Mouse (Mus musculus): ENCODE data around the gene Ctsd. TPM values are rescaled to one million over a fixed set of nuclear protein-coding genes. Genes with fewer than 3 reads are reported as not detected.
A peak's percentile ranks its signal among the peaks of the same experiment; 100 is the strongest.

The Ctsd gene
- polyA plus RNA-seq, 1 experiment: 1,739 TPM

DNA sequence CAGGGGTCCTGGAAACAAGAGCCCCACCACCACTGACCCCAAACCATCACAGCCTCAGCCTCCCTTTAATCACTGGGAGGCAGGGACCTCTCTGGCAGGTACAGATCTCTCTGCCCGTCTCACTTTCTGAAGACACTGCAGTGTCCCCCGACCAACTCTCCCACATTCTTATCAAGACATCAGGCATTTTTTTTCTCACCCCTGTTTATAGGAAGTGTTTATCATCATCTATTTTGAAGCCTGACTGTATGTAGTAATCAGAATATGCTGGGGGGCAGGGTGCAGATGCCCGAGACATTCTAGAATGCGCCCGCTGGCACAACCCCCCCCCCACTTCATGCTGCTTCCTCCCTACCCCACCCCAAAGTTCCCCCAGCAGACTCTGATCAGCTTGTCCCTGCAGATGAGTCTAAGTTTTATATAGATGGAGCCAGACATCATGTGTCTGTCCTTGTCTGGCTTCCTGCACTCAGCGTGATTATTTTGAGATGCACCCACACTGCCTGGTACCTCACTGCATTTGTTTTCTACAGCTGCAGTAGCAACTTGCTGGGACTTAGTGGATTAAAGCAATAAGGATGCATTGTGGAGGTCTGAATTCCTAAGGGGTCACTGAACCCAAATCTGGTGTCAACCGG, 12.4 kb upstream of the Ctsd start:
- DNase-seq (ENCODE audit: low read depth): no peak

DNA sequence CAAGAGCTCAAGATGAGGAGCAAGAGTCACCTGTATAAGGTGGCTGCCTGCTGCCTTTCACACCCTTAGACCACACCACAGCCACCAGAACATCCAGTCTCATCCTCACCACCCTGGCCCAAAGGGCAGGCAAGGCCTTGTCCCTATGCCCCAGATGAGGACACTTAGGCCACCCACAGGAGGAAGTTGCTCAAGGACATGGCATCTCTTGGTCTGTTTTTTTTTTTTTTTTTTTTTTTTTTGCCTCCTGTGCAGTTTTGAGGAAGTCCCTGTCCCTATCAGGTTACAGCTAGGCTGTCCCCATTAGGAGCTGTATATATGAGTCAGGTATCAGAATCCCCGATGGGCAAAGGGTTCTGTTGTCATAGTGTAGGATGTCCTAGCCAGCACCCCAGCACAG, 11.4 kb upstream of the Ctsd start:
- DNase-seq (ENCODE audit: low read depth): no peak

DNA sequence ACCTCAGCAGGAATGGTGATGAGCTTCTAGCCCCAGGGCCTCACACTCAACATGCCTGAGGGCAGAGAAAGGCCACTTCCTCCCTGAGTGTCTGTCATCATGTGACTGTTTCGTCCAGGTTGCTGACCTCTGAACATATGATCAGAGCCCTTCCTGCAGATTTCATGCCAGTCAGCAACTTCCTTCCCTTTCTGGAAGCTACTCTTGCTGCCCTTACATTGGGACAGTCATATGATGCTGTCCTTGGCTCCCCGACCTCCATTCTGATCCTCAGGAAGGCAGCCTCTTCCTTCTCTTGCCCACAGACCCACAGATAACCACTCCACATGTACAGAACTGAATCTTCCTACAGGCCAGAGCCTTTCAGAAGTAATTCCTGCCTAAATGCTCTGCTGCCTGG, 10.2 kb upstream of the Ctsd start:
- no peak for DNase-seq (ENCODE audit: low read depth)

DNA sequence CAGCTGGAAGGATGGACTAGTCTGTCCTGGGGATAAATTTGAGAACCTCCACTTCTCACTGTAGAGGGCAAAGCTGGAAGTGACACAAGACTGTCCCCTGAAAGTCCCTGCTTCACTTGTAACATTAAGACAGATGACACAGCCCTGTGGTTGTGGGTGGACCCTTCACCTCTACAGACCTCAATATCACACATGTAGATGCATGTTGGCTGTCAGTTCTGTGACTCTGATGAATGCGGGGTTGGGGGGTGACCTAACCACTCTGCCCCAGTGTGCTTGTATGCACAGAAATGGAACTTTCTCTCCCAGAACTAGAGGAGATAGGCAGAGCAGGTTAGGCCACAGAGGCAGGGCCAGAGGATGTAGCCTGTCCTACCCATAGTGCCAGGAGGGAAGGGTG, 8.8 kb upstream of the Ctsd start:
- no peak for DNase-seq (ENCODE audit: low read depth)

DNA sequence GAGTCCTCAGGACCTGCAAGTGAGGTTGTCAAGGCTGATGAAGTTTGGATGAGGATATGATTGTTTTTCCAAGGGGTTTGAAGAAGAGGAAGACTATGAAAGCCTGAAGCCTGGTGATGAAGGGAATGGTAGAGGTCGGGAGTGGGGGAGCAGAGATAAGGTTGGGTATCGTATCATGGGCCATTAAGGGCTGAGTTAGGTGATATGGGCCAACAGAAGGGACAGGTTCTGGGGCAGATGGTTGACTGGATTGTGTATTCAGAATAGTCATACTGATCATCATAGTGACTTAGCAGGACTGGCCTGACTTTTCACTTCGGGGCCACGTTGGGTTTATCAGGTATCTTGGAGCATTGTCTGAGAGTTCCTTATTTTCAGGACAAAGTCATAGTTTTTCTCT, 7.6 kb upstream of the Ctsd start:
- DNase-seq (ENCODE audit: low read depth): no peak

DNA sequence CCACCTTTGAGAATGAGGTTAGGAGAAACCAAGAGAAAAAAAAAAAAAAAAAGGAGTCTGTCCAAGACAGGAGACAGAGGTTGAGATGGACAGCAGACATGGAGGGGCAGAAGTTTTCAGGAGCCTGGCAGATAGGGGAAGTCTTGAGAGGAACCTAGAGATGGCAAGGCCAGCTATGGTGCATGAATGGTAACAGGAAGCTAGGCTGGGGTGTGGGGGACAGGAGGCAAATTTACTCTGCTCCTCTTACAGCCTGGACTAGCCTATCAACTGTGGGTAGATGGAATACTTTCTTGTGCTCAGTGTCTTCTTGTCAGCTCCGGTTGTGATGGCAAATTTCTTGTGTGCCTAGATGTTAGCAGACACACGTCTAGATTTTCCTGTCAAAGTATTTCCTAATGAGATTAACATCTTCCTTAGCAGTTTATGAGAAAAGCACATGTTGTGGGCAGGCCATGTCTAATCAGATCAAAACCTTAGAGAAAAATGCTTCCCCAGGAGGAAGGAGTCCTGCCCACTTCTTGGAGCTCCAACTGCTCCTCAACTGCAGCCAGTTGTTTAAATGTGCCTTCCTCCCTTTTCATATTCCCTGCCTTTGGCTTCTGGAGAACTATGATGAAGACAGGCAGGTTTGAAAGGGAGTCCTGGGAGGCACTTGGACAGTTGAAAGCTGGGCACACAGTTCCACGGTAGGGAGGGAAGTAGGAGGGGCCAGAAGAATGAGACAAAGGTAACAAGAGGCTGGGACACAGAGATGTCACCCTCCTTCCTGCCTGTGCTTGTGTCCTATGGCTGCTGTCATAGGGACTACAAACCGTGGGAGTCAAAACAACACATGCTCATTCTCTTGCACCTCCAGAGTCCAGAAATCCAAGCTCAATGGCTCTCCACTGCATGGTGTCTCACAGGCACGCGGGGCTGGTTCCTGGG, 6.7 kb upstream of the Ctsd start:
- no peak for DNase-seq (ENCODE audit: low read depth)

DNA sequence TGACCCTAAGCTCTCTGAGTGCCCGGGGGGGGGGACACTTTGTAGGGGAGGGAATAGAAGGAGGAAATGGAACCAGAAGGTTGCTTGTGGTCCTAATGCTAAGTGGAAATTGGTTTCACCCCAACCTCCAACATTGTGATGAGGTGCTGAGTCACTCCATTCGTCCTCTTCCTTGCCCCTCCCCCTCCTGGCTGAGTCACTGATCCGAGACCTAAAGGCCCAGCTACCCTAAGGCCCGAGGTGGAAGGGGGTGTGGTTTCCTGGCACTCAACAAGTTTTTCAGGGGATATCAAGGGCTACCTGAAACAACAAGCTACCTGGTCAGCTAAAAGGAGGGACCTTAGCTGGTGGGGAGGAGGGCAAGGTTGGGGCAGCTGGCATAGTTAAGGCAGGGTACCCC, 5.4 kb upstream of the Ctsd start:
- DNase-seq (ENCODE audit: low read depth): no peak

DNA sequence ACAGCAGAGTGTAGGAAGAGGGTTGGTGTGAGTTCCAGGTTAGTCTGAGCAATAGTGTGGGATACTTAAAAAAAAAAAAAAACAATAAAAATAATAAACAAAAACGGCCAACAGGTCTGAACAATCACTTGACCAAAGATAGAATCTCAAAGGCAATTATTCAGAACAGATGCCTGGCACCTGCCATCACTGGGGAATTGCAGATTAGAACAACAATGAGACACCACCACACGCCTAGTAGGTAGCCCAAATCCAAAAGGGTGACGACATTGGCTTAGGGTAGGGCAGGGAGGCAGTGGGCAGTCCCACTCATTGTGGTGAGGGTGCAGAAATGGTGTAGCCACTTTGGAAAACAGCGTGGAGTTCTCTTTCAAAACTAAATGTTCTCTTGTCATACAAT, 3.8 kb upstream of the Ctsd start:
- no peak for DNase-seq (ENCODE audit: low read depth)

DNA sequence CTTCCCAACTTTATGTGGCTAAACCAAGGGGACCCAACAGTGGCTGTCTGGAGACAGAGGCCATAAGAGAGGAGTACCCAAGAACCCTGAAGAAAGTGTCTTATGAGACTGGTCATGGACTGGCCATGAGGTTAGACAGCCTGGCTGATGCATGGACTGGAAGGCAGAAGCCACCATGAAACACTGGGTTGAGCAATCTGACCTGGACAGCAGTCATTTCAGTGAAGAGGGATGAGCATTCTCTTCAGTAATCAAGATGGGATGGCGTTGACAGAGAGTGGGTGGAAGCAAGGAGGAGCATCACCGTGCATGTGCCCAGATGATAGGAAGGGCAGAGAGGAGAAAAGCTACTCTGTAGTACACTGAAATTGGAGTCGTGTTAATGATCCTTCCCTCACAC, 3.3 kb upstream of the Ctsd start:
- DNase-seq (ENCODE audit: low read depth): no peak

DNA sequence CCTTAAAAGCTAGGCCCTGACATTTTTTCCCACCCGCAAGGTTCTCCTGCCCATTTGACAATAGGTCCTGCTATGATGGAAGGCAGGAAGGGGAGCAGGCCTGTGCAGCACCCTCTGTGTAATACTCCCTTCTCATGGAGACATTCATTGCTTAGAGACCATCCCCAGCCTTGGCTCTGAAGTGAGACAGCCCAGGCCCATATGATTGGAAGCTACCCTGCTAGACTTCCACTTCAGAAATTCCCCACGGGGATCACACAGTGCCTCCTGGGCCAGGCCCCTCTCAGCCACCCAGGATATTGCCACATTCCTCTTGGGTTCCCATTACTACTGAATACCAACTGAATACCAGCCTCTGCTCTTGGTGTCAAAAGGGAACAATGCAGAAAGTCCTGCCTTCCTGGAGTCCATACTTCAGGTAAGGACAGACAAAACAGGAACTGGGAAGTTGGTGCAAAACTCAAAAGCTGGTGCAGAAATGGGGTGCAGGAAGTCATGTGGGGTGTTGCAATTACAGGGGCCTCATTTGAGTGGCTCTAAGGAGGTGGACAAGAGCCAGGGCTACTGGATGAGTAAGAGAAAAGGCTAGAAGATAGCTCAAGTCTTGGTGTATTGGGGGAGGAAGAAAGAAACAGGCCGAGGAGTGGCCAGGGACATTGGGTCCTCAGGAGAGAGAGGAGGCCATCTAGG, 2.3 kb upstream of the Ctsd start:
- no peak for DNase-seq (ENCODE audit: low read depth)

DNA sequence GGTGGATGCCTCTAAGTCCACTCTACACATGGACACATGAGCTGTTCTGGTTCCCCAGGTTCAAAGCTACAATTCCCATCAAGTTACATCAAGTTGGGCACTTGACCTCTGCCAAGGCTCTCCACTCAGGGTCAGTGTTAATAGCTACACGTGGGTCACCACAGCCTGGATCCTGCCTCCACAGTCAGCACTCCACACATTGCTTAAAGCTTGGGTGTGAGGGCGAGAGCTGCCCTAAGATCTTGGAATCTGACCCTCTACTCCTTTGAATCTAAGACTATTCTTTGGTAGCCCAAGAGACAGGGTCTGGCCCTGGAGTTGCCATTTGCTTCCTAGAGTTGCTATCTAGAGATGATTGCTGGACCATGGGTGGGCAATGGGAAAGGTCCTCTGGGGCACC, 902 bp upstream of the Ctsd start:
- no peak for DNase-seq (ENCODE audit: low read depth)

DNA sequence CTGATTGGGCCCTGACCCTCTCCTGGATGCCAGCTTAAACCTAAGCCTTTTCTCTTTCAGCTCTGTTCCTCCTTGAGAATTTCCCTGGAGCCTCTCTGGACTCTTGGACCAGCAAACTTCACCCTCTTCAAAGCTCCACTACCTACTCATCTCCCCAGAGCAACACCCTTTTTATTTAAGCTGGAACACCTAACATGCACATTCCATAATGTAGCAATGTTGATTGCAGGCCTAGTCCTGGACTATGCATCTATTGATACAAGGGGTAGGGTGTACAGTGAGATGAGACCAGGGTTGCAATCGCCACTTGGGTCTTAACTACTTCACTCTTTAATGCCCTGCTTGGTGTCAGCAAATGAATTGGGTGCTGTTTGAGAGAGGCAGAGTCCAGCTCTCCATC, 360 bp upstream of the Ctsd start:
- DNase-seq (ENCODE audit: low read depth): no peak

DNA sequence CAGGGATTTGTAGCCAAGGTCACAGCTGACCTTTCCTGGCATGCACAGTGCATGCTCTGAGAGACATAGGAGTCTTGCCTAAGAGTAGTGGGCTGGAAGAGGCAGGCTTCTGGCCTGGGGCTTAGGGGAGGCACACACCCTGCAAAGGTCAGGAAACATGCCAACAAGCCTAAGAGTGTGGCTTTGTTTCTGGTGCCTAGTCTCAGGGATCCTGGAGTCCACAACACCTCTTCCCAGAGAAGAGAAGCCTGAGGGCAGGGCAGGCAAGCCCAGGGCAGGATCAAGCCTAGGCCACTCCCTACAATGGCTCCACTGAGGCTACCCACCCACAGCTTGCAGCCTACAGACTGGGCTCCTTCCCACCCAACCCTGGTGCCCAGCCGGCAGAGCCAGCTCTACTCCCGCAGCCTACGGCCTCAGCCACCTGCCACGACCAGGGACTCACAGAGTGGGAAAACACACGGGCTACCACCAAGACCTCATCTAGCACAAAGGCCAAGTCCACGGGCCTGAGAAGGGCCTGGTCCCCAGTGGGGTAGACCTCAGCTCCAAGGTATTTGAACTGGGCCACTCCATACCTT, 1.1 kb downstream of the Ctsd start:
- peak; percentile 98 for DNase-seq (ENCODE audit: low read depth)

DNA sequence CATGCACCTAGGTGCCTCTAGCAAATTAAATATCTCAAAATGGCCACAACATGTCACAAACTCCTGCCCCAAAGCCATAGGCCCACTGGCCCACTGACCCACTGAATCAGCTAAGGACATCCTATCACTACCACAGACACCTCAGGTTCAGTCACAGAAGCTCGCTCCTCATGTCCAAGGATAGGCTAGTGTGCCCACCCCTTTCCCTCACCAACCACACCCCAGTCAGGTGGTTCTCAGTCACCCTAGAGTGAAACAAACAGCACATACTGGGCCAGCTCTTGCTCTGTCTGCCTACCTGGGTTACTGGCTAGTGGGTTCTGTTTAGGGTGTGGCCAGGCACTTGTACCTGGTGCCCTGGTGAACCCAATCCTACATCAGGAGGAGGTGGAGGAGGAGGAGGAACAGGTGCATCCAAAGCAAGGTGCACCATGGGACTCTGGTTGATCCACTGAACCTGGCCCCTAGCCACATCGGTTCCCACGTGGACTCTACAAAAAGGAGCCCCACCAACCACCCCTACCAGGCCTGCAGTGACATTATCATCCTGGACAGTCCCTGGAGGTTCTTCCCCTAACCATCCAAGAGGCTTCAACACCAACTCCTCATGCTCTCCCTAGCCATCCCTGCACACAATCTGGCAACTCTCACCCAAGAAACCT, 2.0 kb downstream of the Ctsd start:
- no peak for DNase-seq (ENCODE audit: low read depth)

DNA sequence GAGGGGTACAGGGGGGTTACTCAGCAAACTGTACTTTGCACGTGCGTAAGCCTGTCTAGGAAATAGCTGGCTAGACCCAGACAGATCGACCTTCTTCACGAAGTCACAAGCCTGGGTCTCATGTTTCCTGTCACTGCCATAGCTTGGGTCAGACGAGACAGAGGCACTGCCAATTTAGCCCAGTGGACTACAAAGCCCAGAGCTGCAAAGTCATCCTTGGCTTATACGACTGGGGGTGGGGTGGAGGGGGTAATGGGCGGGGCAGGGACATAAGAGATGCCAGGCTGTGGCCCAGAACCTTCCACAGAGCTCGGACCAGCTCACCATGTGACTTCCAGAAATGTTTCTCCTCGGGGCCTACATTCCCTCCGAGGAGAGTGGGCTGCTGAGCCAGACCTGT, 3.5 kb downstream of the Ctsd start:
- DNase-seq (ENCODE audit: low read depth): no peak

DNA sequence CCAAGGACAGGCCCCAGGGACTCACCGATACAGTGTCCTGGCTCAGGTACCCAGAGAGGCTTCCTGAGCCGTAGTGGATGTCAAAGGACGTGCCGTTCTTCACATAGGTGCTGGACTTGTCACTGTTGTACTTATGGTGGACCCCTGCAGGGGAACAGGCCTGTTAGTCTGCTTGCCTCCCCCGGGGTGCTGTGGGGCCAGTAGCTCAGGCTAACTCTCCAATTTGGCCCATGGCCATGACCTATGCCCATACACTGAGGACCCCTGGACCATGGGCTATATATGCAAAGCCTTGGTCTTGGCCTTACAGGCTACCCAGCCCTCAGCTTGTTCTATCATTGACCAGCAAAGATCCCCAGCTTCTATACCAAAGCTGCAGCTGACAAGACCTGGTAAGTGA, 5.3 kb downstream of the Ctsd start, which contains the start of gene Gm49369:
Gene Gm49369, minus strand, starts transcription at position 101 of the 400 bp plus-strand sequence.
- DNase-seq (ENCODE audit: low read depth): no peak

DNA sequence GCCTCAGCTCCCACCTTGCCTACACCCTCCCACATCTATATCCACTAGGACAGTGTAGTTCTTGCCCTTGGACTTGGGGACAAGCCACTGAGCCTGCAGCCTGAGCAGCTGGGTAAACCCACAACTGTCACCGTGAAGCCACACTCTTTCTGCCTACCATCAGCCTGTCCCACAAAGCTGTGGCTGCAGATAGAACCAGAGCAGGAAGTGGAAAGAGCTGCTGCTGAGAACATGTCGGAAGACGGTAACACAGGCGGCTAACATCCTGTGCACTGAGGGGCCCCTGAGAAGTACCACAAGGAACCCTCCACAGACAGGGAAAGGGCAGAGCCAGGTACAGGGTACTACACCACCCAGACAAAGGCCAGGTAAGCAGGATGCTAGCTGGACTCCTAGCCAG, 6.7 kb downstream of the Ctsd start:
- no peak for DNase-seq (ENCODE audit: low read depth)

DNA sequence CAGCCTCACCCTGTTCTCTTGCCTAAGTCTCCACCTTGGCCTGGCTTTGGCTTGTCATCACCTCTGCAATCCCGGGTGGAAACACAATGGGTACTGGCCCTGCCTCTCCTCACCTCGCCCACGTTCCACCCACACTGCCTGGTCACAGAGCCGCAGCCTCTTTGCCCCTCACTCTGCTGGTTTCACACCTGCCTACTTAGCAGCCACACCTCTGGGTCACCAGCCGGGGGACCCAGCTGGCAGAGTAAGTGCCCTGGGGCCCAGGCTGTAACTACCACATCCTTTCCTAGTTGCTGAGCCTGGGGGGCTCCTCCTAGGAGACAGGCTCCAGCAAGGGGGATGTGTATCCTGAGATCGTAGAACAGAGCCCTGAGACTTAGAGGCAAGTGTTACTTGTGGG, 8.7 kb downstream of the Ctsd start:
- DNase-seq (ENCODE audit: low read depth): peak; percentile 49

DNA sequence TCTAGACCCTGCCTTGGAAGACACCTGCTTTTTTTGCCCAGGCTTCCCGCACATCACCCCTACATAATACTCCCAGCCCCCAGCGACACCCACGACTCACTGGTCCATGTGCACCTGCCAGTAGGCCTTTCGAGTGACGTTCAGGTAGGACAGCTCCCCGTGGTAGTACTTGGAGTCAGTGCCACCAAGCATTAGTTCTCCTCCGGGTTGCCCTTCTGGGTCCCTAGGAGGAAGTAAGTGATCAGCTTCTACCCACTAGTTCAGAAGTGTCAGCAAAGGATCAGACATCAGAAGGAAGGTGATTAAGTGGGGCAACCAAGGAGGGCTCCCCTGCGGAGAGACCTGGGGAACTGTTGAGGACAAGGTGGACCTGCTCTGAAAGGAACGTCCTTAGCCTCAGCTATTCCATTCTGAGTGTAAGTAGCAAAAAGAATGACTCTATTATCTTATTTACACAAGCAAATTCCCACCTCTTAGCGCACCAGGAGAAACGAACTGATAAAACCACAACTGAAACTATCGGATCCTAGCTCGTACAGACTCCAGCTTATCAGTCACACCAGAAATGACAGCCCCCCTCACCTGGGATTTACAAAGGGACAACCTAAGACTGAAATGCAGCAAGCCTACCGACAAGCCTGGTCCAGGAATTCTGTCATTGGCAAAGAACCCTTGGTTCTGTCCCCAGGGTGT, 10.5 kb downstream of the Ctsd start:
- DNase-seq (ENCODE audit: low read depth): no peak

DNA sequence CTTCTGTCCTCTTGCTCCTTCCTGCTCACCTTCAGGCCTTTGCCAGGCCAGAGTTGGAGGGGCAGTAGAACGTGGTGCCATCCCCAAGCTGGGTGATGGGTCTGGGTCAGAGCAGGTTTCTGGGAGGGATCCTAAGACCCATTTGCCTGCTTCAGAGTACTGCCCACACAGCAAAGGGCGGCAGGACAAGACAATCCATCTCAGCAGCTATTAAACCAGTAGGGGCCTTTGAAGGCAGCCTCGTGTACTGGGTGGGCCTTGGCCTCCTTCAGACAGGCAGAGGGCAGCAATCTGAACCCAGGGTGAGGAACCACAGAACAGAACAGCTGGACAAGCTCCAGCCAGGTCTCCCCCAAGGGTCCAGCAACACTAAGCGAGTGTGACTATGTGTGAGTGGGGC, 11.7 kb downstream of the Ctsd start:
- DNase-seq (ENCODE audit: low read depth): no peak

DNA sequence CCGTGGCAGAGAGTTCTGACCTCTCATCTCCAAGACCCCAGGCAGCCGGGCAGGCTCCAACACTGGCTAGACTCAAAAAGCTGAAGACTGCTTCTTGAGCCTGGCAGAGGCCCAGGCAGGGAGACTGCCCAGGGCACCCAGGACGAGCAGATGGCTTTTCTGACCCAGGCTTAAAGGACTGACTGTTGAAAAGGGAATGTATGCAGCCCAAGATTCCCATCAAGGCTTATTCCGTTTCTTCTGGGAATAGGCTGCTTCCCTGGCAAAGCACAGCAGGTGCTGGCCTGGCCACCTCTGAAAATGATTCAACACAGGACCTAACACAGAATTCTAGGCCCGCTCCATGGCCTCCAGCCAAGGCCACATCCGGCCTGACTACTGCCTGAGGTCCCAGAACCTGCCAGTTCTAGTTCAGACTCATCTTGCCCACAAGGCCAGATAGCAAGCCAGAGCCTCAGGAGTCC, 12.5 kb downstream of the Ctsd start:
- DNase-seq (ENCODE audit: low read depth): peak; percentile 54
